8 mouse cellular contexts compared by ENCODE assay signal in the genomic region with DNA sequence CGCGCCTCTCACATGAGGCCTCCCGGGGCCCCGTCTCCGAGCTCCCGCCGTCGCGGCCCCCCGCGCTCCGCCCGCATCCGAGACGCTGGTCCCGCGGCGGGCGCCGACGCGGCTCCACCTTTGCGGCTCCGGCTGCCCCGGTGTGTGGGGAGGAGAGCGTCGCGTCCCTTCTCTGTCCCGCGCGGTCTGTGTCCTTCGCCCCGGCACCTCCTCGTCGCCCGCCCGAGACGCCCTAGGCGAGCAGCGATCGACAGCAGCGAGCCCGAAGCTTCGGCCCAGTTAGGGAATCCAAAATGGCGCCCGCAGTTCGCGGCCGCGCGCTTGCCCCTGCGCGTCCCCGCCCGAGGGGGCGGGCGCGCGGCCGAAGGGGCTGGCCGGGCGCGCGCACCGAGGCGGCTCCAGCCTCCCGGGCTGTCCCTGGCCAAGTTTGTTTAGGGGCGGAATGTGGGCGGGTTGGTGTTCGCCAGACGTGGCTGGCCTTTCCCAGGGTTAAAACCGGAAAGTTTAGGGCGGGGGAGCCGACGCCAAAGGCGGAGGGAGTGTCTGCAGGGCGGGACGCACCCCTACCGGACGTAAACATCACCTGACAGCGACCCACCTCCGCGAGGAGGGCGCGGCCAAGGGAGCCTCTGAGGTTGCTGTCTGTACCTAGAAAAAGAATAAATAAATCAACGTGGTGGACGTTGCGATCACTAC. TPM values are rescaled to one million over a fixed set of nuclear protein-coding genes. Genes with fewer than 3 reads are reported as not detected.
DNase-seq lines count a peak whose midpoint lies in the region; ATAC-seq and TF ChIP-seq lines count a peak whose summit lies in the region.

A gene (minus strand): TSS at position 329 of the 696 bp plus-strand sequence.

- peak; percentile 93 for ATAC-seq in common myeloid progenitor, adult 5-6 weeks (replicated peaks; ENCODE audit: low read depth, poor library complexity, severe bottlenecking)
- peak; percentile 89 for ATAC-seq in hindbrain, postnatal 0 days
- peak; percentile 84 for ATAC-seq in megakaryocyte, adult 5-6 weeks (ENCODE audit: poor library complexity, severe bottlenecking)

- DNase-seq in ZHBTc4 (ENCODE audit: low read depth, low spot score) = peak; percentile 100
- DNase-seq in gastrocnemius, adult 2 months = peak; percentile 97
- peak; percentile 95 for DNase-seq in hindbrain, postnatal 0 days (ENCODE audit: low spot score)
- peak; percentile 82 to 84 for DNase-seq in left cerebral cortex, adult 2 months (ENCODE audit: extremely low spot score in 1 of 2, low spot score in 2 of 2)
- peak; percentile 77 to 83 for DNase-seq in right cerebral cortex, adult 2 months (ENCODE audit: low spot score in 2 of 2)
- DNase-seq in urinary bladder, postnatal 14 days (ENCODE audit: low spot score) = peak; percentile 96

- TF ChIP-seq CTCF in gastrocnemius, adult 2 months (IDR thresholded peaks at IDR 0.05) = peak; percentile 2; the same call in 1 of the 2 replicates
- TF ChIP-seq CTCF in hindbrain, postnatal 0 days (IDR thresholded peaks at IDR 0.05; ENCODE audit: low read depth) = no peak
- no peak; the same call in 1 of the 2 replicates for TF ChIP-seq CTCF in left cerebral cortex, adult 2 months (IDR thresholded peaks at IDR 0.05)

- no peaks in the 10 kb centered on the region for H3K9me3 ChIP-seq in hindbrain, postnatal 0 days (ENCODE audit: low read length)

- peaks cover 9% of the 10 kb centered on the region for H3K4me1 ChIP-seq in hindbrain, postnatal 0 days (ENCODE audit: insufficient read depth, low read length)

- H3K36me3 ChIP-seq in hindbrain, postnatal 0 days (ENCODE audit: insufficient read depth, low read length) = 0 out of 2 replicates have a peak, but pooled peaks cover 6% of the 10 kb centered on the region

- peak within 1 kb of the TSS; percentile 99 for H3K9ac ChIP-seq in hindbrain, postnatal 0 days (replicated peaks; ENCODE audit: low read length)

- H3K4me2 ChIP-seq in hindbrain, postnatal 0 days (ENCODE audit: low read depth, low read length) = peak within 1 kb of the TSS; percentile 74

- H3K27ac ChIP-seq in gastrocnemius, adult 2 months = peak within 1 kb of the TSS; percentile 100
- H3K27ac ChIP-seq in hindbrain, postnatal 0 days = peak within 1 kb of the TSS; percentile 99
- peak within 1 kb of the TSS; percentile 99 for H3K27ac ChIP-seq in left cerebral cortex, adult 2 months

- peak within 1 kb of the TSS; percentile 97 for H3K4me3 ChIP-seq in gastrocnemius, adult 2 months
- peak within 1 kb of the TSS; percentile 83 for H3K4me3 ChIP-seq in hindbrain, postnatal 0 days (ENCODE audit: low read length)
- H3K4me3 ChIP-seq in left cerebral cortex, adult 2 months = peak within 1 kb of the TSS; percentile 97

- under 1% methylated on average over 75 of the region's 88 CpGs for WGBS in hindbrain, postnatal 0 days

- intact Hi-C loops in gastrocnemius, adult 2 months (cut with DNase I) = loop anchor here (1.0 kb wide), 1 partner anchor 29 kb away; a partner anchor contains a TSS
- intact Hi-C loops in left cerebral cortex, adult 2 months (cut with DNase I) = loop anchor here (1.0 to 10.0 kb wide), 3 partner anchors 29 to 565 kb away; a partner anchor contains a TSS

- H3K27me3 ChIP-seq in hindbrain, postnatal 0 days (ENCODE audit: insufficient read depth, low read length) = no peaks in the 10 kb centered on the region

RNA-seq across cellular contexts. Expression of the gene that starts here (rescaled TPM):
- total RNA-seq in common myeloid progenitor, adult 5-6 weeks (2017) = 65.8 and 88.0 TPM in 2 replicates
- total RNA-seq in gastrocnemius, adult 2 months (2021) = 10 to 100 TPM; 54.1 to 54.3 TPM
- total RNA-seq in hindbrain, postnatal 0 days (2014; rRNA removed) = 53.7 and 61.6 TPM in 2 replicates
- polyA plus RNA-seq in hindbrain, postnatal 0 days (2015; fragmentation: Nextera tagmentation; extraction: Ambion mirVana) = 26.7 and 27.4 TPM in 2 replicates
- 100 to 1,000 TPM in 1 of 2 experiments, 10 to 100 TPM in 1; 99.8 to 105 TPM for total RNA-seq in left cerebral cortex, adult 2 months (2021)
- total RNA-seq in megakaryocyte, adult 5-6 weeks (2015) = 46.3 and 51.3 TPM in 2 replicates
- 72.7 and 92.4 TPM in 2 replicates for total RNA-seq in megakaryocyte, adult 5-6 weeks (2017)

Comparison
In these comparisons a context has a peak if more than half of its experiments do, and no peak if none do; other contexts are left out.
1. Peak in every context shown above with its lines: DNase-seq, ATAC-seq, H3K4me3 ChIP-seq and H3K27ac ChIP-seq.